Mouse (Mus musculus) A20 (cell line): ENCODE results near the gene Ptges2.
A peak's percentile ranks its signal among the peaks of the same experiment; 100 is the strongest.

ENCODE experiments used
- DNase-seq: peaks from one replicate; pipeline ENCODE4 v3.0.0-alpha.2; 2011; ENCODE audit warnings: low read depth, low spot score

The Ptges2 gene

GRCm38 (mm10) chr2:32440164-32440563 lies 44.5 kb downstream of the Ptges2 start:
- DNase-seq = peak; percentile 26

DNA sequence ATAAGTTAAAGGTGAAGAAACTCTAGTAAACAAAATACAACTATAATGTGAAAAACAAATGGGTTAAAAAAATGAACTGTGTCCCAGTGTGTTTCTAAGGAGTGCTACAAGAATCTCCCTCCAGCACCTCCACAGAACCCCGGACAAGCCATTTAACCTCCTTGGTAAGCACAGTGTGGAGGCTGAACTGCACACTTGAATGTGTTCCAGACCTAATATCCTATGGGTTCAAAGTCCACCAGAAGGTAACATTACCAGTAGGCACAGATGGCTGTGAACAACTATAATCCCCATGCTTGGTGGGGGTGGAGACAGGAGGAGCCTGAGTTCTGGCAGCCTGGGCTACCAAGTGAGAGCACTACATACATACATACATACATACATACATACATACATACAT lies 44.9 kb downstream of the Ptges2 start:
- DNase-seq = no peak

GRCm38 (mm10) chr2:32441550-32441949 lies 45.9 kb downstream of the Ptges2 start:
- peak; percentile 14 for DNase-seq

DNA sequence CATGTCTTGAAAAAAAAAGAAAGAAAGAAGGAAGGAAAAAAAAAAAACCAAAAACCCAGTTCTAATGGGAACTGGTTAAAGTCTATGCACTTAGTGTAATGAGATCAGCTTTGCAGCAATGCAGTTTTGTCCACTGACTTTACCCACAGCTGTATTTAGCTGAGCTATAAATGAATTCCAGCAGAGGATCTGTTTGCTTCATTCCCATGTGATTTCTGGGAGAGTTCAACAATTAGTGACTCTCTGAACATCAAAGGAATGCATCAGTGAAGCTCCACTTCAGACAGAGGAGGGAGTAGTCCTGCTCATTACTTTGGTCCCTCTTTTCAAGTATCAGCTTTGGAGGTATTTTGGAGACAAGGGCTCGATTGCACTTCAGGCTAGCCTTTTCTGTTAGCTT lies 49.8 kb downstream of the Ptges2 start:
- DNase-seq = no peak

DNA sequence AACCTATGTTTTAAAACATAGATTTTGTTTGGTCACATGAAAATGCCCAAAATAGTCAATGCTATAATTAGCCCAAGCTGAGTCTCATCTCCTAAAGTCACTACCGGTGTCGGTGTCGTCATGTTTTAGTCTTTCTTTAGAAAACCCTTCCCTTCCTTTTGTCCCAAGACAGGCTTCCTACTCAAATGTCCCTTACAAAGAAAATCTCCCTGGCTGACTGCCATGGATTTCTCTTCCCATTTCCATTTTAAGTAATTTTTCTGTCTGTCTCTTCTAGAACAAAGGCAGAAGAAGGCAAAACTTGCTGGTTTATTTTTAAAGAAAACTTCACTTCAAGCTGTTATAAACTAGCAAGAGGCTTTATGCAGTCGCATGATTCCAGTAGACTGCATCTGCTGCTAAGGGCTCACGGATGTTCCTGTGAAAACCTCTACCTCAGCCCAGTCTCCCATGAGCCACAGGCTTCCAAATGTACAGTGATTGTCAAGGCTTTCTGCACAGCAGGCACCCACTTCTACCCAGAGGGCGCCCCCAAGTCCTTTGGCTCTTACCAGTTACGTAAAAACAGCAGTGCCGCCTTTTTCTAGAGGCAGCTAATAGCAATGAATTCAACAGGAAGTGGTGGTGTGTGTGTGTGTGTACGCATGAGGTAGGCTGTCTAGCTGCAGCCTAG lies 51.7 kb downstream of the Ptges2 start:
- DNase-seq = peak; percentile 83

- peak; percentile 57 for DNase-seq
These were observed 52.8 kb downstream of the Ptges2 start for GRCm38 (mm10) chr2:32448480-32448879.

DNA sequence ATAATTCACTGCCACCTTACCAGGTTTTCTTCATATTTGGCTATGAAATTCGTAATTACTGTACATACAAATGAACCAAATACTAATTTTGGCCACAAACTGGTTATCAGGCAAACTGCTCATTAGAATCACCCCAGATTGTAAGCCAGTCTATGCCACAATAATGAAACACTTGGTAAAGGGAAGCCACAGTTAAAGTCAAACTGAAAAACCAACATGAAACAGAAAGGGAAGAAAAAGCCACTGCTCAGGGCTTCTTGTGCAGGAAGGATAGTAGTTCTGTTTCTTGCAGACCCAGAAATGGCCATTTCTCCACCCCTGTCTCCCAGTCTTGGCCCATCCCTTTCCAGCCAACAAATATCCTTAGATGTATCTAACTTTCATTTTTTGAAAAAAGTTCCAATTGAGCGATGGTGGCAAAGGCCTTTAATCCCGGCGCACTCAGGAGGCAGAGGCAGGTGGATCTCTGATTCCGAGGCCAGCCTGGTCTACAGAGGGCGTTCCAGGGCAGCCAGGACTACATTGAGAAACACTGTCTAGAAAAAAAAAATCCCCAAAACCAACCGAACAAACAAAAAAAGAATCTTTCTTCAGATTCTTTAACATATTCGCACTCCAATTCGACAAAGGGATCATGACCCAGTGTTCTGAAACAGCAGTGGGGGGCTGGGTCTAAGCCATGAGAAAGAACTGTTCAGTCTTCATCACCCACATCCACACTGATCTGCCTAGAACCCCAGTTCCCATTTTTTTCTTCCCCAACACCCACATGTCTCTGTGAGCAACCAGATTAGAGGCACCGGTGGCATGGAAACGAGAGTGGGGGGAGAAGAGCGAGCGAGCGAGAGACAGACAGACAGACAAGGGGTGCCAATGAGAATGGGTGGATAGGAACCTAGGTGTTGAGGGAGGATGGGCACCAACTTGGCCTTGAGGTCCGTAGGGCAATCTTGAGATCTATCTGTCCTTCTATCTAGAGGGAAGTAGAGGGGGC lies 54.4 kb downstream of the Ptges2 start, which contains the start of gene Naif1:
Naif1 (plus strand) TSS at position 697 of the 994 bp plus-strand sequence.
- peak; percentile 79 for DNase-seq

- DNase-seq = peak; percentile 98
These were observed 55.5 kb downstream of the Ptges2 start, which contains the start of gene Slc25a25 for GRCm38 (mm10) chr2:32450881-32451844. Gene Slc25a25 (minus strand): TSS chr2:32451445.

- peak; percentile 100 for DNase-seq
These were observed 56.2 kb downstream of the Ptges2 start for GRCm38 (mm10) chr2:32451870-32452372.

- DNase-seq = no peak
These were observed 56.8 kb downstream of the Ptges2 start for GRCm38 (mm10) chr2:32452441-32452971.

DNA sequence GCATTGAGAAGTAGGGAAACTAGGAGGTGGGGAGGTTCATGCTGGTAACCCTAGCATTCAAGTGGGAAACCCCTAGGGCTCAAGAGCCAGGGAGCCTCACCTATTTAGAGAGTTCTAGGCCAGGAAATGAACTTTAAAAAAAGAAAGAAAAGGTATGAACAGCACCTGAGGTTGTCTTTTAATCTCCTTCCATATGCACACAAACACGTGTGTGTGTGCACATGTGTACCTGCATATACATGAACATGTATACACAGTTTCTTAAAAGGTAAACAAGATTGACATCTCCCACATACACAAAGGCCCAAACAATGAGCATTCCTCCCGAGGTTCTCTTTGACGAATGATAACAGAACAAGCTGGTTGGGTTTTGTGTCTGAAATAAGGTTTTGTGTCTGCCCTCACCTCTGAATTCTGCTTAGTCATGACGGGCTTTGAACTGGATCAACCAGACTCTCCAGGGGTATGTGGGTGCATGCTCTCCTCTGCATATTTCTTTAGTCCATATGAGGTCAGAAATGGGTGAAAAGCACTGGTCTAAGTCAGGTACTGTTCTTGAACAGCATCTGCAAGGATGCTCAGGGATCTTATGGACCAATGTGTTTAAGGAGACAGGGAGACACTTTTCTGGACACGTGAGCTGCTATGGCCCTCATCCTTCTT lies 58.1 kb downstream of the Ptges2 start:
- DNase-seq = peak; percentile 45

- DNase-seq = no peak
These were observed 58.9 kb downstream of the Ptges2 start for GRCm38 (mm10) chr2:32454633-32455032.

DNA sequence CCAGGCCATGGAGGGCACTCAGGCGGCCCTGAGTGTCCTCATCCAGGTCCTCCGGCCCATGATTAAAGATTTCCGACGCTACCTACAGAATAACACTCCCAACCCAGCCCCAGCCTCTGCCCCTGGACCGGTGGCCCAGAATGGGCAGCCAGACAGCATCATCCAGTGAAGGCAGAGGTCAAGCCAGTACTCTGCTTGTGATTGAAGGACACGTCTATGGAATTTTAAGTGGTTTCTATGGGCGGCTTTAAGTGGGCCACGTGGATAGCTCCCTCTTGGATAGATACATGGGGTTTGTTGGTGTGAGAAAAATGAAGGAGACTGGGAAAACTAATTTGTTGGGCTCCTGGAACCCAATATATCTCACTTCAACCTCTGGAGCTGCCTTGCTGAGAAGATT lies 59.4 kb downstream of the Ptges2 start:
- no peak for DNase-seq
